Mouse (Mus musculus) megakaryocyte progenitor cell, adult 5-6 weeks (primary cell): ENCODE results near the gene Pak3. TPM values are rescaled to one million over a fixed set of nuclear protein-coding genes. Genes with fewer than 3 reads are reported as not detected.
"Not testable (repeated sequence)": the region's sequence is repeated elsewhere in the genome, so short reads cannot be mapped to it uniquely, and the experiment has no call there.

Experiments
- ATAC-seq: replicated peaks from 2 replicates; pipeline ENCODE4 v1.8.0; 2016; ENCODE audit warnings: mild to moderate bottlenecking, moderate TSS enrichment, inconsistent platforms; ENCODE audit not compliant: poor library complexity
- total RNA-seq, 2 experiments: library from RNA; stranded (forward) in 1 of 2; stranded (reverse) in 1 of 2; fragments of 157-497, 149-512 nt in 1 of 2; fragments of 200-1000 nt in 1 of 2; gene quantifications; 2 replicates each; pipeline versions ENCODE4 v1.2.3 to v1.2.4; 2015 to 2017

Pak3 gene
- total RNA-seq (2015) (not detected in 2 replicates), total RNA-seq (2017) (not detected in 2 replicates)

DNA sequence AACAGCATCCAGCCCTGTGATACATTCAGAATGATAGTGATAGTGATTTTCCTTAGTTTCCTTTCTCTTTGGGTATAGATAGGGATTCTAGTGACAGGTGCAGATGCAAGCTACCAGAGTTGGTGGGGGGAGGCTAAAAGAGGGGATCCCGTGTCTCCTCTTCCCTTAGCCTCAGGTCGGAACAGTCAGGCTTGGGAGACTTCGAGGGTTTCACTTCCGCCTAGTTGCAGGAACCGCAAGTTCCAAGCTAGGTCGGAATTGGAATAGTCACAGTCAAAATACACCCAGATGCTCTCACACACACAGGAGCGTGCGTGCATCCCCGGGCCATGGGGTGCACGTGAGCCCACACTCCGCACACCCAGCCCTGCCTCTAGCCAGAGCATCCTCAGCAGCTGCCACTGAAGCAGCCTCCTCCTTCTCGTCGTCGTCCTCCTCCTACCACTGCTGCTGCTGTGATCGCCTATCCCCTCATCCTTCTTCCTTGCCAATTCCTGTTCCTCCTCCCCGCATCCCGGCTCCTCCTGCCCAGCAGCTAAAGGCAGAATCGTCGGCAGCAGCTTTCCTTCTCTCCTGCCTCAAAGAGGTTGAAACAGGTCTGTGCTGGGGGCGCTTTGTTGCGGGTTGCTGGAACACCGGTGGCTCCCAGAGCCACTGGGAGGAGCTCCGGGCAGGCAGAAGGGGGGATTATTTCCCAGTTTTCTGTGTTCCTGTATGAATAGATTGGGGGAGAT, at the start of gene Pak3:
Gene Pak3 (plus strand): TSS at position 424 of the 734 bp plus-strand sequence.
- peak; percentile 76 for ATAC-seq

DNA sequence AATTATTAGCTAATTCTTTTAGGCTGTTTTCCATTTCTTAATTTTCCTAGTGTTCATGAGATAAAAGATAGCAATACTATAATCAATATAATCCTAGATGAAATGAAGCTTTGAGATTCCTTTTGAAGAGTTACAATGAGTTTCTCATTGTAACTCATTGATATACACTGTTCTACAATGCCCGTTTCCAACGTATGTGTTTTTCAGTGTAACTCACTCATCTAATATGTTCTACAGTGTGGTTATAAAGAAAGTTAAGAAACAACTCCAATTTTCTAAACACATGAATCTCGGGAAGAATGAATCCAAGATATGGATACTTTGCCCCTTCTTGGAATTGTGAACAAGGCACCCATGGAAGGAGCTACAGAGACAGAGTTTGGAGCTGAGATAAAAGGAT, 35.5 kb upstream of the Pak3 start:
- peak; percentile 100 for ATAC-seq

DNA sequence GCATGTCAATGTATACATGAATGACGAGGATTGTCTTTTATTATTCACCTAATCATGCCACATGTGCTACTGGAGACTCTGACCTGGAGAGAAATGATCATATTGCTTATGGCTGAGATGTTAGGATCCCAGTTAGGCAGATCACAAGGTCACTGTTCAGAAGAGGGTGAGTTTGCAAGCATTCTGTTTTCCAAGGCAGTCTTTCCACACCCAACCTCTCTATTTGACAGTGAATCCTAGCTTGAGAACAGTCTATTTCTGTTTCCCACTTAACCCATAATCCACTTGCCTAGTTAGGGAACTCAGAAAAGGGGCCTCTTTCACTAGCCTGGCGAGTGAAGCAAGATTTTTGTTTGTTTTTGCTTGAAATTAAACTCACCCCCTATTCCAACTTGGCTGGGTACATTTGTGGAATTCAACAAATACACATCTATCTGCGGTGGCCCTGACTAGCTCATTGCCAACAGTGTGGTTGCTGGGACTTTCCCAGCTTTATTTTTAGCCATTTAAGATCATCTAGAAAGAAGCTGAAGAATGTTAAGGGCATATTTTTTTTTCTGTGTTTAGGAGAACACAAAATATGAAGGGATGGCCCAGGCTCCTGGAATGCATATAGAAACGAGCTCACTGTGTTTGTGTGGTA, 17.2 kb upstream of the Pak3 start:
- no peak for ATAC-seq

GRCm38 (mm10) chrX:143501776-143502365, 16.5 kb upstream of the Pak3 start:
- no peak for ATAC-seq

DNA sequence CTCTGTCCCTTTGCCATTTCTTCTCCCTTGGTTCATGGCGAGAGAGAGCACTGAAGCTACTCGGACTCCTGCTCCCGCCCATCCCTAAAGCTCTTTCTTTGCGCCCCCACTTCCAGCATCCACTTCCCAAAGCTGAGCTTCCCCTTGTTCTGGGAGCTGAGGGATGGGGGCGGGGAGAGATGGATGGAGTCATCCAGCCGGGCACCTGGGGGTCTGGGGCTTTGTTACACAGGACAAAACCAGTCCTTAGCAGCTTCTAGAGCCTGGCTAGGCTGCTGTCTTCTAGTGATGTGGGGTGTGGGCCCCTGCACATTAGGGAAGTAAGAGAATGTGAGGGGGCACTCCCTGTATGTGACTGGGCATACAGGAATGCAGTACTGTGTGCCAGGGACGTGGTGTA, 526 bp downstream of the Pak3 start:
- no peak for ATAC-seq

GRCm38 (mm10) chrX:143519454-143519853, 1.1 kb downstream of the Pak3 start:
- ATAC-seq = not testable (repeated sequence)

DNA sequence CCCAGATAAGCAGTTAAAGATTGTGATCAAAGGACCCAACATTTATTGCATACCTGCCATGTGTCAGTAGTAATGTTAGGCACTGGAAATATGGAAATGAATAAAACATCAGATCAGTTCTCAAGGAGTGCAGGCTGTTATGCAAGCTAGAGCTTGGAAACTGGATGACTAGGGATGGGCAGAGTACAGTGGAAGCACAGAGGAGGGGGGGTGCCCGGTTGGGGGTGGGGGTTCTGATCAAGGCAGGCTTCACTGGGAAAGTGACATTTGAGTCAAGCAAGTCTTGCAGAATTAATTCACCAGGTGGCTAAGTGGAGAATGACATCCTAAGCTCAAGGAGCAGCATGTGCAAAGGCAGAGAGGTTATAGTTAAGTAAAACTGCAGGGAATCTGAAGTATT, 1.8 kb downstream of the Pak3 start:
- no peak for ATAC-seq

DNA sequence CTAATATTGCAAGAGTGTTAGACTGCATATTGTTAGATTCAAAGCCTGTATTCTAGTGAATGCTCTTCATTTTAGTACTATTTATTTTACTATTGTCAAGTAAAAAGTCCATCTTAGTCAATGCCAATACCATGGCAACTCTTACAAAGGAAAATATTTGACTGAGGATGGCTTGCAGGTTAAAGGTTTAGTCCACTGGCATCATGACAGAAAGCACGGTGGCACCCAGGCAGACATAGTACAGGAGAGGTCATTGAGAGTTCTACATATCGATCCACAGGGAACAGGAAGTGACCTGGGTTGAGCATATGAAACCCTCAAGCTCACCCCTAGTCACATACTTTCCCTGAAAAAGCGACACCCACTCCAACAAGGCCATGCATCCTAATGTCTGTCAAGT, 13.9 kb downstream of the Pak3 start:
- no peak for ATAC-seq

GRCm38 (mm10) chrX:143533574-143533973, 15.2 kb downstream of the Pak3 start:
- no peak for ATAC-seq

GRCm38 (mm10) chrX:143542756-143543155, 24.4 kb downstream of the Pak3 start:
- no peak for ATAC-seq

DNA sequence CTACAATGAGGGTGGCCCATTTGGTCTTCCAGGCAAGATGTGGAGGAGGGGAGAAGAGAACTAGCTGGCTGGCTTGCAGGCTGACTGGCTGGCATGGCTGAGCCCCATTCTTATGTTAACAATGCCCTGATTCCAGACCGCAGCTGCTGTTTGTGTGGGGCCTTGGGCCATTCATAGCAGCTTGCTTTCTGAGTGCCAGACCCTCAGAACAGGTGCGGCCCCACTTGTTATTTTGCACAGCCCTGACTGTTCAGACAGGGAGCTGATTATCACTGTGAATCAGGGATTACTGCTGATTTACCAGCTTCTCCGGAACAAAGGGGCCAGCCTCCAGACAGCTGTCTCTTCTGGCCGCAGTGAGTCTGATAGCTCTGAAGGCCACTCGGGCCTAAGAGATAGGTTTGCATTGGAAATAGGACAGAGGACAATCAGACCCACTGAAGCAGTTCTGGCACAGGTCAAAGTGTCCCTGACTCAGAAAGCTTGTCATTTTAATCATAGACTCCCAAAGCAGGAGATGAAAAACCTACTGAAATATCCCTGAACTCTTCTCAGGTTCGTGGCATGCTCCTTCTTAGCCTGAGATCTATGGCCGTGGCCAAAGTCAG, 24.9 kb downstream of the Pak3 start:
- ATAC-seq = no peak

GRCm38 (mm10) chrX:143573691-143574090, 55.3 kb downstream of the Pak3 start:
- no peak for ATAC-seq

DNA sequence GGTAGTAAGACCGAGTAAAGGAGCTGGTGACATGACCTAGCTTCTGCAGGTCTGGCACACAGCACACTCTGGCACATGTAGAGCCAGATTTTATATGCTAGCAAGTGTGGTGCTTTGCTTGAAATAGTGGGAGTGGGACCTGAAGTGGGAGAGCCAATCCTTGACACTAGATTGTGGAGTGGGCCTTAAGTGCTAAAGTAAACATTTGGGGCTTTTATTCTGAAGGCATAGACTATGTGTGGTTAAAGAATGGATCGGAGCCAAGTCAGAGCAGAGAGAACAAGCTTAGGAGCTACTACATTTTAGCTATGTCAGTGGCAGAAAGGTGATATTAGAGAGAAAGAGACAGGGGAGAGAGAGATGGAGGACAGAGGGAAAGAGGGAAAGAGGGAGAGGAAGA, 61.5 kb downstream of the Pak3 start:
- no peak for ATAC-seq

- ATAC-seq = no peak
Observed at GRCm38 (mm10) chrX:143580458-143580959, 62.1 kb downstream of the Pak3 start.

DNA sequence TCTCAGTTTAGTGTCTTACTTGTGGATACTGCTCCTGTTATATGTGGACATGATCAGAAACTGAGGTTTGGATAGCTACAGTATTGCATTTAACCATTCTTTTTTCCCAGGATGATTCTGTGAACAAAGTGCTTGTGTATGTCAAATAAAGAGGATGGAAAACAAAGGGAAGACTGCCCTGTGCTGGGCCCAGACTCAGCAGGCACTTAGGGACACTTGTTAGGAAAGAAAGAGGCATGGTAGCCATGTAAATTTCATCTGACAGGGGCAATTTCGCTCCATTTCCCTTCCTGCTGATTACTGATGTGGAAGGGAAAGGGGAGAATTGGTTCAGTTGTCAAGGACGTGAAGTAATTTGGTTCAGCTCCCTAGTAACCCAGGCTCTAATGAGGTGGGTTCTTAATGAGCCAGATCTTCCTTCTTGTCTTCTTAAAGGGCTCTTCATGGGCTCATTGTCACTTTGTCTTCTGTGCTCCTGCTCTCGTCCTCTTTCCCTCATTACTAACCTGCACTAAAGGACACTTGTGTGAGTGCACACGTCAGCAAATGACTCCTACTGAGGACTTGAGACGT, 88.6 kb downstream of the Pak3 start:
- ATAC-seq = no peak

DNA sequence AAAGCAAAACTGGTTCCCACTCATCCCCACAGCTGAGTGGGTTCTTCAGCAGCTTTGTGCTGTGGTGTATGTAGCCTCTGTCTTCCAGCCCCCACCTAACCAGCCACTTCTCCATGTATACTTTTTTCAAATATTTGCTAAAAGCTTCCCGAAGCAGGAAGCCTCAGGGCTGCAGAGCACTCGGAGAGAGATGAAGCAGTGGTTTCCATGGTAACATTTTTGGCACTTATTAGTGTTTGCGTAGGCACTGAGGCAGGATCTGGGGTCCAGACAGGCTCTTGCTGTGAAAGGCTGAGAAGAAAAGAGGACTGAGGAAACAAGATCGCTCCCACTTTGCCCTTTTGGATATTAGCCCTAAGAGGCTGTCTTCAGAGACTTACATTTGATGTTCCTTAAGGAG, 100.3 kb downstream of the Pak3 start:
- ATAC-seq = no peak

DNA sequence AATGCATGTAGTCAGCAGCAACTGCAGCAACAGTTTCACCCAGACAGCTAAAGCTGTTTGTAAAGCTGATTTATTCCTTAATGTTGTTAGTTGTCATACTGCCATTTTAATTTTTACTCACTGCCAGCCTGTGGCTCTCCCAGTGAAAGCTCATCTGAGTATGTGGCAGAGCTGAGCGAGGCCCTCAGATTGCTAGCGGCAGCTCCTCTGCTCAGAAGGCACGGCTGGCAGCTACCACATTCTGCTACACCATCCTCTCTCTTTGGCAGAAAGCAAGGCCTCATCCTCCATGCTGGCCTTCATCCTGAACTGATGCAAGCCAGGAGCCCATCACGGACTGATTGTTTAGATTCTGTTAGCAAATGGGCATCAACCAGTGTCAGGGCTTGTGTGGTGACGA, 109.4 kb downstream of the Pak3 start:
- no peak for ATAC-seq

- ATAC-seq = no peak
Observed at GRCm38 (mm10) chrX:143643936-143644335, 125.5 kb downstream of the Pak3 start.

- no peak for ATAC-seq
Observed at GRCm38 (mm10) chrX:143644807-143645206, 126.4 kb downstream of the Pak3 start.

DNA sequence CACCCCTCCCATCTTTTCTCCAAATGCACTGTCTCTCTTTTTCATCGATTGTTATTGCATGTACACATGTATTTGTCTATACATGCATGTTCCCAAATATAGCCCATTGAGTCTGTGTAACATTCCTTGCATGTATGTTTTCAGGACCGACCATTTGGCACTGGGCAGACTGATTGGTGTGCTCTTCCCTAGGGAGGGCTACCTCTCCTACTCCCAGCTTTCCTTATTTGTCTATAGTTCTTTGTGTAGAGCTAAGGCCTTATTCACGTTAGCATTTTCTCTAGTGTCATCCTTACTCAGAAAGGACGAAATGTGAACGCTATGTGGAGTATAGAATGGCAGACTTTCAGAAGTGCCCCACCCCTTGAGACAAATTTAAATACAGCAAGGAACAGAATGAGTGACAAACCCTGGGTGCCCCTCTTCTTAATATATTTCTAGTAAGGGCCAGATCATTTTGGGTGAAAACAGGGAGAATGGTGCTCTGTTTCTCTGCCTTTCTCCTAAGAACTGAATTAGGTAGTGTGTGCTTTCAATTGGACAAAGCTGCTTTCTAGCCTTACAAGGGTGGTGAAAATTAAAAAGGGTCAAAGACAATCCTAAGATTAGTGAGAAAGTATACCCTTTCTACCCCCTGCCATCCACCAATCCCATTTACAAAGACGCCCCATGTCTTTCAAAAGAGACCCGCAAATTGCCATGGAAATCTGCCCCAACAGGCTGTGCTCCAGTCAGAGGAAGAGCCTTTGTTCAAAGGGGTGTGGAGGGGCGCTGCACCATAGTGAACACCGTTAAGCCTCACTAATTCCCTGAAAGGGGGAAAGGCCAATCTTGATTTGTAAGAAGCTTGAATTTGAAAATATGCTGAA, 136.2 kb downstream of the Pak3 start:
- ATAC-seq = no peak
